Mouse (Mus musculus) stomach, postnatal 0 days (tissue): Measurements from ENCODE around the gene Vstm2a.

ENCODE experiments used
- CTCF ChIP-seq: IDR thresholded peaks from 2 replicates; pipeline ENCODE4 v1.5.1; 2016; ENCODE audit warnings: antibody characterized with exemption, low read depth, mild to moderate bottlenecking, moderate library complexity
- EP300 ChIP-seq: optimal IDR thresholded peaks from 2 replicates; pipeline ENCODE3; 2016; ENCODE audit warnings: antibody characterized with exemption

- no peak for TF ChIP-seq CTCF
- TF ChIP-seq EP300: no peak
Measured at GRCm38 (mm10) chr11:16345676-16346075, 88.2 kb downstream of the Vstm2a start.
